Mouse (Mus musculus) liver, embryonic 15.5 days (tissue): Measurements from ENCODE around the gene Pax3. TPM values are rescaled to one million over a fixed set of nuclear protein-coding genes. Genes with fewer than 3 reads are reported as not detected.

Source experiments
- ATAC-seq: fragments of 200-750 bp; cut with Nextera tagmentation; 2 replicates; pipeline ENCODE4 v1.8.0; 2017; ENCODE audit warnings: moderate number of reproducible peaks, mild to moderate bottlenecking, moderate library complexity; ENCODE audit not compliant: insufficient read depth
- H3K27ac ChIP-seq: fragments of 300-500 bp; sonication (generic); replicated peaks from 2 replicates; pipeline ENCODE4 v1.5.1; 2015; ENCODE audit warnings: mild to moderate bottlenecking, inconsistent platforms
- H3K27me3 ChIP-seq: fragments of 300-500 bp; sonication (generic); 2 replicates; pipeline ENCODE4 v1.6.1; 2015; ENCODE audit warnings: mild to moderate bottlenecking, inconsistent platforms
- H3K36me3 ChIP-seq: fragments of 300-500 bp; sonication (generic); replicated peaks from 2 replicates; pipeline ENCODE4 v1.6.1; 2015; ENCODE audit warnings: moderate library complexity, mild to moderate bottlenecking, inconsistent platforms
- H3K4me1 ChIP-seq: fragments of 300-500 bp; sonication (generic); replicated peaks from 2 replicates; pipeline ENCODE4 v1.6.1; 2015; ENCODE audit warnings: inconsistent platforms
- H3K4me2 ChIP-seq: fragments of 300-500 bp; sonication (generic); 2 replicates; pipeline ENCODE4 v1.6.1; 2015; ENCODE audit warnings: moderate library complexity, mild to moderate bottlenecking, inconsistent platforms
- H3K4me3 ChIP-seq: fragments of 300-500 bp; sonication (generic); replicated peaks from 2 replicates; pipeline ENCODE4 v1.5.1; 2015; ENCODE audit warnings: mild to moderate bottlenecking, inconsistent platforms
- H3K9ac ChIP-seq: fragments of 300-500 bp; sonication (generic); 2 replicates; pipeline ENCODE4 v1.6.1; 2015; ENCODE audit warnings: moderate library complexity, mild to moderate bottlenecking, inconsistent platforms
- H3K9me3 ChIP-seq: fragments of 300-500 bp; sonication (generic); replicated peaks from 2 replicates; pipeline ENCODE4 v1.6.1; 2016; ENCODE audit warnings: inconsistent platforms
- WGBS: fragments of 180-500 bp; shearing (Covaris S2); methylation state at CpG from one replicate; pipeline ENCODE4 v1.1.7; 2015; ENCODE audit warnings: mixed read lengths; ENCODE audit not compliant: insufficient replicate concordance; 5-methylcytosine and 5-hydroxymethylcytosine counted together
- polyA plus RNA-seq: library from polyadenylated mRNA; unstranded; fragments of >200 nt; fragmentation: Nextera tagmentation; extraction: Ambion mirVana; gene quantifications from 2 replicates; pipeline ENCODE4 v1.2.1, GENCODE M21; 2015

Gene Pax3
- polyA plus RNA-seq, 1 experiment from 2014 or later = 0.02 TPM

- no peak for ATAC-seq
- no peak overlapping the region for H3K9ac ChIP-seq
- H3K27ac ChIP-seq = no peak overlapping the region
- WGBS = 4% methylated on average over 15 of the region's 15 CpGs
- H3K4me1 ChIP-seq = no peaks in the 10 kb centered on the region
- no peak overlapping the region for H3K4me2 ChIP-seq
- no peak overlapping the region for H3K4me3 ChIP-seq
- no peaks in the 10 kb centered on the region for H3K36me3 ChIP-seq
- H3K9me3 ChIP-seq = no peaks in the 10 kb centered on the region
- peaks cover 99% of the 10 kb centered on the region for H3K27me3 ChIP-seq
Observed at GRCm38 (mm10) chr1:78210568-78210967, 13.6 kb upstream of the Pax3 start.

GRCm38 (mm10) chr1:78208281-78208814 is 11.4 kb upstream of the Pax3 start:
- Histone ChIP-seq H3K27me3 (peaks cover 99% of the 10 kb centered on the region), H3K36me3 (no peaks in the 10 kb centered on the region), H3K4me1 (no peaks in the 10 kb centered on the region), H3K27ac (no peak overlapping the region), H3K9me3 (no peaks in the 10 kb centered on the region), H3K4me3 (no peak overlapping the region), H3K9ac (no peak overlapping the region), H3K4me2 (no peak overlapping the region)
- no peak for ATAC-seq
- WGBS = 4% methylated on average over 9 of the region's 9 CpGs

DNA sequence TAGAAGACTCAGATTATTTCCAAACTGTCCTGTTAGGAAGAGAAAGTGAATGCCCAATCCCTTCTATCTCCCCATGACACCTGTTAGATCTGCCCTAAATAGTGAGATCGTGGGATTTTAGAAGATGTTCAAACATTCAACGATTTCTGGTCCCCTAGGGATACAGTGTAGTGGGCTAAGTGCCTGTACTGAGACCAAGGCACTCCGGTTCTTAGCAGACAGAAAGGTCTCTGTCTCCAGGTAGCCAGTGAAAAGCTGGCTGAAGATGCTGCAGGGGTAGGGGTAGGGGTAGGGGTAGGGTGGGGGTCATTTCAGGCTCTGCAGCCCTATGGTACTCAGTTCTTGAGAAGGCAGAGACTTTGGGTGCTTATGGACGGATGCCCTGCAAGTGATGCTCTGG is 7.4 kb upstream of the Pax3 start:
- H3K27ac ChIP-seq = no peak overlapping the region
- peaks cover 99% of the 10 kb centered on the region for H3K27me3 ChIP-seq
- WGBS = 12% methylated on average over 4 of the region's 4 CpGs
- no peaks in the 10 kb centered on the region for H3K4me1 ChIP-seq
- H3K4me2 ChIP-seq = no peak overlapping the region
- no peak overlapping the region for H3K4me3 ChIP-seq
- no peak for ATAC-seq
- H3K9me3 ChIP-seq = no peaks in the 10 kb centered on the region
- H3K36me3 ChIP-seq = no peaks in the 10 kb centered on the region
- no peak overlapping the region for H3K9ac ChIP-seq

DNA sequence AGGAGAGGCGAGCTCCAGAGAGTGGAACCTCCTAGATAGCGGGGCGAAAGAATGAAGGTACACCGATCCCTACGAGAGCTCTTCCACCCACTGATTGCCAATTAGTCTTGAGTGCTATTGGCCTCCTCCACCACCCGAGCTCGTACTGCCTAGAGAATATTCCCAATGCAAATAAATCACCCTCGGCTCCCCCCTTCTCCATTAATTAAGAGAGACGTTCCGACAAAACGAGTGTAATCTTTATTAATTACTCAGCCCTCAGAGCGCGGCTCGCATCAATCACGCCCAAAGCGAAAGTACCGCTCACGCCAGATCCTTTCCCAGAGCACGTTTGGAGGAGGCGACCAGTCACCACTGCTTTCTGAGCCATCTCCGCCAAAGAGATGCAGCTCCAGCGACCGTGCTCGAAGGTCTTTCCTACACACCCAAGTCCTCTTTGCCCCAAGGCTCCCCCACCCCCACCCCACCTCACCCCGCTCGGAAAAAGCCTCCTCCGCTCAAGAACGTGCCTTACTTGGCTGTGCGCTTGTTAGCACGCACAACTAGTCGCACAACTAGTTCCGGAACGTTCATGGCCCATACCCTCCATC is 6.8 kb upstream of the Pax3 start:
- no peak for ATAC-seq
- Histone ChIP-seq H3K9ac (no peak overlapping the region), H3K4me1 (no peaks in the 10 kb centered on the region), H3K36me3 (no peaks in the 10 kb centered on the region), H3K9me3 (no peaks in the 10 kb centered on the region), H3K27ac (no peak overlapping the region), H3K27me3 (peaks cover 99% of the 10 kb centered on the region), H3K4me2 (peak overlapping the region; percentile 53), H3K4me3 (peak overlapping the region; percentile 38)
- 1% methylated on average over 33 of the region's 33 CpGs for WGBS

DNA sequence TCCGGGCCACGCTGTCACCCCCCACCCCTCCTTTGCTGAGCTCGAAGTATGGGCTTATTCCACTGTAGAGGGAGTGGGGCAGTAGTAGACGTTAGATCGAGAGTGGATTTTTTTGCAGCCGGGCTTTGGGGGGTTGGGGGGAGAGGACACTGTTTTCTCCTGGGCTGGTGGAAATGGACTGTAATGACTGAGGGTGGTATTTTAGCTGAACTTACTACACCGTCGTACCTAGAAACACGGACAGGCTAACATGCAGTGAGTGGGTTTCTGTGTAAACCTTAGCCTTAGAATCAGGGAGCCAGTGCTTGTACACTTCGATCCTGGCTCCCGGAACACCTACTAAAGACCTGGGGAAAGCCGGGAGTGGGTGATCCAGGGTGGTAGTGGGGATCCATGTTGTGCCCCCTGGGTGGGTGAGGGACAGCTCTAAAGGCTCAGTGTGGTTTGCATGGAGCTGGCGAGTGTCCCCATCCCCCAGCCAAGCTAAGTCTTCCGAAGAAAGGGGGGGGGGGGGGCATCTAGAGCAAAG is 6.2 kb upstream of the Pax3 start:
- Histone ChIP-seq H3K27ac (no peak overlapping the region), H3K4me2 (peak overlapping the region; percentile 53), H3K4me3 (peak overlapping the region; percentile 38), H3K9me3 (no peaks in the 10 kb centered on the region), H3K4me1 (no peaks in the 10 kb centered on the region), H3K36me3 (no peaks in the 10 kb centered on the region), H3K9ac (no peak overlapping the region), H3K27me3 (peaks cover 99% of the 10 kb centered on the region)
- 2% methylated on average over 14 of the region's 14 CpGs for WGBS
- no peak for ATAC-seq

DNA sequence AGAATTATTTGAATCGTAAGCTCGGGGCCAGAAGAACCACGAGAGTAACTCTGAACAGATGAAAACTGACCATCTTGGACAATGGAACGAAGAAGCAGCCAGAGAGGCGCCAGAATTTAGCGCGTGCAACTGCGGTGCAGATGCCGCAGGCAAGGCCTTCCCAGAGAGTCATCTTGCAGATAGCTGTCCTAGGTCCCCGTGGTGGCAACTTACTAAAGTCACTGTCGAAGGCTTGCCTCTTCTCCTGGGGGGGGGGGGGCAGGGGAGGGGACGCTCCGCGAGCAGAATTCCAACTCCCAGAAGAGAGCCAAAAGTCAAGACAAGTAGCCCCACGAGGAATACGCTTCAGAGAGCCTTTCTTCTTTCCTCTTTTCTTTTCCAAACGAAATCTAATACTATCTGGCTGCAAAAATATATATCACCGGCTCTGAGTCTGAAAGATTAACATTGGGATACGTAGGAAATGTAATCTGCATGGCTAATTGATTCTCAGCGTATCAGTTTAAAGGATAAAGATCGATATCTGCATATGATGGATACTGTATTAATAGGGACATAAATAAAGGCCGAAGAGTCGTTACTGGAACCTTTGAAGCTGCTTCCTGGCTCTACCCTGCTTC is 5.6 kb upstream of the Pax3 start:
- no peaks in the 10 kb centered on the region for H3K9me3 ChIP-seq
- no peak overlapping the region for H3K27ac ChIP-seq
- peak overlapping the region; percentile 38; the same call in 1 of the 2 replicates for H3K4me3 ChIP-seq
- no peak overlapping the region for H3K9ac ChIP-seq
- no peaks in the 10 kb centered on the region for H3K36me3 ChIP-seq
- H3K27me3 ChIP-seq = peaks cover 99% of the 10 kb centered on the region
- 3% methylated on average over 23 of the region's 23 CpGs for WGBS
- no peak overlapping the region for H3K4me2 ChIP-seq
- H3K4me1 ChIP-seq = no peaks in the 10 kb centered on the region
- no peak for ATAC-seq

DNA sequence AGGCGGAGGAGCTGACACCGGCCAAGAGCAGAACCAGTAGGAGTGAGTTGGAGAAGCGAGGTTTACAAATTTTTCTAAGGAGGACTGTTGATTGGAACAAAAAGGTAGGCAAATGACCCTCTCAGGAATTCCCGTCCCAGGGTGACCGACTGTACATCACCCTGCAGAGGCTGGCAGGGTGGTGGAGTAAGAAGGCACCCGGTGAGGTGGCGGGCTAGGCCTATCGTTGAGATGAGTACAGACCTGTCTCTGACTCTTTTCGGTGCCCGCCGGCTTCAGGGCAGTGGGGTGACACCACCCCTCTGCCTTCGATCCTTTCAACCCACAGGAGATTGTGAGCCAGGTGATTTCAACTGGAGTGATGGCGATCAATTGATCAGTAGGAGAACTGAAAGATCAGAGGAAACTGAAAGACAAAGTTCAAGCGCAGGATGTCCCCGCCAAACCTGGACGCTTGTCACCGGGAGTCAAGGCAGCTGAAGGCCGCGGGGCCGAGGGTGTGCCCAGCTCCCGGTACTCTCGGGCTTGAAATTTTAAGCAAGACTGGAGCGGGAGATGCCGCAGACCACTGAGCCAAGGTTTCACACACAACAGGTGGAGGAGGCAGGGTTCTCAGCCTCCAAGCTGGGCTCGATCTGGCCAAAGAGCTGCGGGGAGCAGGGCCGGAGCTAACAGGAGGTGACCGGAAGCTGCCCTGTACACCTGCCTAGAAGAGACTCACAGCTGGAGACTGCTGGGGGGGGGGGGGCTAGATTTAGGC is 4.5 kb upstream of the Pax3 start:
- H3K4me3 ChIP-seq = no peak overlapping the region
- peaks cover 99% of the 10 kb centered on the region for H3K27me3 ChIP-seq
- H3K4me2 ChIP-seq = no peak overlapping the region
- no peak for ATAC-seq
- no peak overlapping the region for H3K9ac ChIP-seq
- 4% methylated on average over 28 of the region's 28 CpGs for WGBS
- no peaks in the 10 kb centered on the region for H3K9me3 ChIP-seq
- H3K4me1 ChIP-seq = peaks cover 7% of the 10 kb centered on the region
- no peak overlapping the region for H3K27ac ChIP-seq
- no peaks in the 10 kb centered on the region for H3K36me3 ChIP-seq

DNA sequence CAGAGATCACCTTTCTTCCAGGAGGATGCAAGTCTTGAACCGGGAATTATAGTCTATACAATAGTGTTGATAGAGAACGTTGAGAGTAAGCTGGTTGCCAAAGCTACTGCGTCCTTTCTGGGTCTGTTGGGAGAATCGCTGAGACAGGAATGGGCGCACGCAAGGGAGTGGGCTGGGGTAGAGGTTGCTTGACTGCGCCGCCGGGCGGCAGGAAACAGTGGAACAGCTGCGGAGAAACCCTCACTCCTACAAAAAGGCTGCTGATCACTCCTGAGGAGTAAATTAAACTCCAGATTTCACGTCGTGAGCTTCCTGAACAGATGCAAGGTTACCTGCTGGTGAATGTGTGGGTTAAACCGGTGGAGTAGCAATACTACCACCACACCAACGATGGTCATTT is 3.3 kb upstream of the Pax3 start:
- Histone ChIP-seq H3K4me2 (no peak overlapping the region), H3K4me1 (peaks cover 10% of the 10 kb centered on the region), H3K36me3 (no peaks in the 10 kb centered on the region), H3K27me3 (peaks cover 99% of the 10 kb centered on the region), H3K9ac (no peak overlapping the region), H3K9me3 (no peaks in the 10 kb centered on the region), H3K4me3 (no peak overlapping the region), H3K27ac (no peak overlapping the region)
- WGBS = 1% methylated on average over 15 of the region's 15 CpGs
- no peak for ATAC-seq

GRCm38 (mm10) chr1:78199221-78199620 is 2.3 kb upstream of the Pax3 start:
- WGBS = 3% methylated on average over 9 of the region's 9 CpGs

GRCm38 (mm10) chr1:78198319-78198940 is 1.5 kb upstream of the Pax3 start:
- Histone ChIP-seq H3K4me1 (peaks cover 10% of the 10 kb centered on the region), H3K9ac (no peak overlapping the region), H3K4me2 (no peak overlapping the region), H3K36me3 (no peaks in the 10 kb centered on the region), H3K4me3 (no peak overlapping the region), H3K27me3 (peaks cover 99% of the 10 kb centered on the region), H3K27ac (no peak overlapping the region), H3K9me3 (no peaks in the 10 kb centered on the region)
- ATAC-seq = no peak
- WGBS = 1% methylated on average over 9 of the region's 9 CpGs

More at GRCm38 (mm10) chr1:78199221-78199620, 2.3 kb upstream of the Pax3 start:
- Histone ChIP-seq H3K27me3 (peaks cover 99% of the 10 kb centered on the region), H3K4me2 (no peak overlapping the region), H3K9me3 (no peaks in the 10 kb centered on the region), H3K4me1 (peaks cover 10% of the 10 kb centered on the region), H3K9ac (no peak overlapping the region), H3K27ac (no peak overlapping the region), H3K36me3 (no peaks in the 10 kb centered on the region), H3K4me3 (no peak overlapping the region)
- no peak for ATAC-seq
